Mouse (Mus musculus): ENCODE results near the gene Dlx1.

Dlx1 gene

GRCm38 (mm10) chr2:71528014-71528713, at the start of gene Dlx1:
Gene Dlx1, plus strand, starts transcription at chr2:71528113.
- DNase-seq: no peak

- DNase-seq: no peak
Observed at GRCm38 (mm10) chr2:71479917-71480316, 48.0 kb upstream of the Dlx1 start.

GRCm38 (mm10) chr2:71481825-71482224, 46.1 kb upstream of the Dlx1 start:
- DNase-seq: no peak

GRCm38 (mm10) chr2:71483046-71483716, 44.7 kb upstream of the Dlx1 start:
- DNase-seq: no peak

GRCm38 (mm10) chr2:71483717-71484066, 44.2 kb upstream of the Dlx1 start:
- DNase-seq: no peak

GRCm38 (mm10) chr2:71491295-71491694, 36.6 kb upstream of the Dlx1 start:
- no peak for DNase-seq

- DNase-seq: no peak
Observed at GRCm38 (mm10) chr2:71493161-71493683, 34.7 kb upstream of the Dlx1 start.

GRCm38 (mm10) chr2:71494503-71494902, 33.4 kb upstream of the Dlx1 start:
- DNase-seq: no peak

GRCm38 (mm10) chr2:71494971-71495370, 32.9 kb upstream of the Dlx1 start:
- no peak for DNase-seq

GRCm38 (mm10) chr2:71497175-71497574, 30.7 kb upstream of the Dlx1 start:
- no peak for DNase-seq

GRCm38 (mm10) chr2:71499276-71500230, 28.4 kb upstream of the Dlx1 start:
- no peak for DNase-seq

- DNase-seq: no peak
Observed at GRCm38 (mm10) chr2:71504852-71505251, 23.1 kb upstream of the Dlx1 start.

- no peak for DNase-seq
Observed at GRCm38 (mm10) chr2:71511209-71511608, 16.7 kb upstream of the Dlx1 start.

- no peak for DNase-seq
Observed at GRCm38 (mm10) chr2:71512326-71512725, 15.6 kb upstream of the Dlx1 start.

GRCm38 (mm10) chr2:71516995-71517394, 10.9 kb upstream of the Dlx1 start:
- DNase-seq: no peak

GRCm38 (mm10) chr2:71517466-71518099, 10.3 kb upstream of the Dlx1 start:
- no peak for DNase-seq

- no peak for DNase-seq
Observed at GRCm38 (mm10) chr2:71522871-71523270, 5.0 kb upstream of the Dlx1 start.

- no peak for DNase-seq
Observed at GRCm38 (mm10) chr2:71523431-71523830, 4.5 kb upstream of the Dlx1 start.

GRCm38 (mm10) chr2:71524763-71525162, 3.1 kb upstream of the Dlx1 start:
- DNase-seq: no peak

GRCm38 (mm10) chr2:71526595-71527322, 1.2 kb upstream of the Dlx1 start:
- DNase-seq: no peak

- no peak for DNase-seq
Observed at GRCm38 (mm10) chr2:71527323-71528013, 445 bp upstream of the Dlx1 start.

Measured in right cerebral cortex, postnatal 25 days (tissue).